Mouse (Mus musculus) liver, embryonic 15.5 days (tissue): ENCODE measurements around the gene Lrfn5. TPM values are rescaled to one million over a fixed set of nuclear protein-coding genes. Genes with fewer than 3 reads are reported as not detected.

Experiments
- ATAC-seq: fragments of 200-750 bp; cut with Nextera tagmentation; 2 replicates; pipeline ENCODE4 v1.8.0; 2017; ENCODE audit warnings: moderate number of reproducible peaks, mild to moderate bottlenecking, moderate library complexity; ENCODE audit not compliant: insufficient read depth
- H3K27ac ChIP-seq: fragments of 300-500 bp; sonication (generic); replicated peaks from 2 replicates; pipeline ENCODE4 v1.5.1; 2015; ENCODE audit warnings: mild to moderate bottlenecking, inconsistent platforms
- H3K27me3 ChIP-seq: fragments of 300-500 bp; sonication (generic); 2 replicates; pipeline ENCODE4 v1.6.1; 2015; ENCODE audit warnings: mild to moderate bottlenecking, inconsistent platforms
- H3K36me3 ChIP-seq: fragments of 300-500 bp; sonication (generic); replicated peaks from 2 replicates; pipeline ENCODE4 v1.6.1; 2015; ENCODE audit warnings: moderate library complexity, mild to moderate bottlenecking, inconsistent platforms
- H3K4me1 ChIP-seq: fragments of 300-500 bp; sonication (generic); replicated peaks from 2 replicates; pipeline ENCODE4 v1.6.1; 2015; ENCODE audit warnings: inconsistent platforms
- H3K4me2 ChIP-seq: fragments of 300-500 bp; sonication (generic); 2 replicates; pipeline ENCODE4 v1.6.1; 2015; ENCODE audit warnings: moderate library complexity, mild to moderate bottlenecking, inconsistent platforms
- H3K4me3 ChIP-seq: fragments of 300-500 bp; sonication (generic); replicated peaks from 2 replicates; pipeline ENCODE4 v1.5.1; 2015; ENCODE audit warnings: mild to moderate bottlenecking, inconsistent platforms
- H3K9ac ChIP-seq: fragments of 300-500 bp; sonication (generic); 2 replicates; pipeline ENCODE4 v1.6.1; 2015; ENCODE audit warnings: moderate library complexity, mild to moderate bottlenecking, inconsistent platforms
- H3K9me3 ChIP-seq: fragments of 300-500 bp; sonication (generic); replicated peaks from 2 replicates; pipeline ENCODE4 v1.6.1; 2016; ENCODE audit warnings: inconsistent platforms
- WGBS: fragments of 180-500 bp; shearing (Covaris S2); methylation state at CpG from one replicate; pipeline ENCODE4 v1.1.7; 2015; ENCODE audit warnings: mixed read lengths; ENCODE audit not compliant: insufficient replicate concordance; 5-methylcytosine and 5-hydroxymethylcytosine counted together
- polyA plus RNA-seq: library from polyadenylated mRNA; unstranded; fragments of >200 nt; fragmentation: Nextera tagmentation; extraction: Ambion mirVana; gene quantifications from 2 replicates; pipeline ENCODE4 v1.2.1, GENCODE M21; 2015

Gene Lrfn5
- polyA plus RNA-seq, 1 experiment from 2014 or later = 0.05 TPM

DNA sequence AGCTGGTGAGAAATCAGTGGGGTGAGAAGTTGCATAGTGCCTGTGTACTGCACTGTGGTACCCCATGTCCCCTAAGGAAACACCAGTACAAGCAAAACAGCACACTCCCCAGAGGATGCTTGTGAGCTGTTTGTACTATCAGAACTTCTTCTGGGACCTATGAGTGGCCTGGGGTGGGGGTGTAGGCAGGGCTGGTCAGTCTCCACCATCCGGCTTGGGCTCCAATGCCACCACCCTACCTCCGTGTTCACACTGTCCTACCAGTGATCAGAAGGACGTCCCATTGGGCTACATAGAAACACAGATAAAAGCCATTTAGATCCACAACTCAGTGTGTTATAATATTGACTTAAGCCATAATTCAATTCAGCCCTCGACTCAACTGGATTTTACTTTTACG, 131.4 kb downstream of the Lrfn5 start:
- Histone ChIP-seq H3K4me1 (no peaks in the 10 kb centered on the region), H3K4me3 (no peak overlapping the region), H3K27ac (no peak overlapping the region), H3K9me3 (no peaks in the 10 kb centered on the region), H3K27me3 (no peaks in the 10 kb centered on the region), H3K4me2 (no peak overlapping the region), H3K36me3 (no peaks in the 10 kb centered on the region), H3K9ac (no peak overlapping the region)
- 66% methylated on average over 5 of the region's 5 CpGs for WGBS
- ATAC-seq = no peak

DNA sequence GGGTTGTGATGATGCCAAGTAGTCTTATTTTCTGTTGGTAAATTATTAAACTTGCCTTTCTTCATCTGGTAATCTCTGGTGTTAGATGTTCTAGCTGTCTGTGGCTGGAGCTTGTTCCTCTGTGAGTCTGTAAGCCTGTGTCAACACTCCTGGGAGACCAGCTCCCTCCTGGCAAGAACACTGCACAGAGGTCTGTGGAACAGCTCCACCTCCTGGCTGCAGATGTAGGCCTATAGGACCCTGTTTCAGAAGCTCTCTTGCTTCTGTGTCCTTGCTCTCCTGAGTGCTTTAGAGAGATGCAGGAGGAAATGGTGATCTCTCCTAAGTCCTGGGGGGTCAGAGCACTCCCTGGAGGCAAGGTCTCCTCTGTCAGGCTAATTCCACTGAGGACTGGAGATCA, 200.2 kb downstream of the Lrfn5 start:
- Histone ChIP-seq H3K4me3 (no peak overlapping the region), H3K9ac (no peak overlapping the region), H3K36me3 (no peaks in the 10 kb centered on the region), H3K4me1 (no peaks in the 10 kb centered on the region), H3K9me3 (no peaks in the 10 kb centered on the region), H3K4me2 (no peak overlapping the region), H3K27ac (no peak overlapping the region), H3K27me3 (no peaks in the 10 kb centered on the region)
- ATAC-seq = no peak

DNA sequence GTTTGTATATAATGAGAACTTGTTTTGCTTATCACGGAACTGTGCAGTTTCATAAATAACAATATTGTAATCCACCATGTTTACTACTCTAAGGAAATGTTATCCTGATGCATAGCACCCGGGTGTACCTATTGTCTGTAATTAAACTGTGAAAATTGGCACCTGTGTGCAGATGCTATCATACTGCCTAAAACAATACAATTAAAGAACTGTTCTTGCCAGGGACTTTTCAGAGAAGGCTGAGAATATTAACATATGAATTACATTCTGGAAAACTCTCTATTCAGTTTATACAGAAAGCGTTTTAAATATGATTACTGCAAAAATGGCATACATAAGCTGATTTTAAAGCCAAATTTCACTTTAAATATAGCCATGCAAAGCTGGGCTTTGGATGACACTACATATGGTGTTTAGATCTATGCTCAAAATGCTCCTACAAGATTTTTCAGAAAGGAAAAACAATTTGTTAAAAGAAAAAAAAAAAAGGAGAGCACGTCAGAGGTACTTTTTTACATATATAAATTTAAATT, 284.2 kb downstream of the Lrfn5 start:
- ATAC-seq = no peak
- Histone ChIP-seq H3K27ac (no peak overlapping the region), H3K4me1 (no peaks in the 10 kb centered on the region), H3K36me3 (no peaks in the 10 kb centered on the region), H3K27me3 (no peaks in the 10 kb centered on the region), H3K4me2 (no peak overlapping the region), H3K9me3 (no peaks in the 10 kb centered on the region), H3K9ac (no peak overlapping the region), H3K4me3 (no peak overlapping the region)
- 57% methylated on average over 4 of the region's 4 CpGs for WGBS

DNA sequence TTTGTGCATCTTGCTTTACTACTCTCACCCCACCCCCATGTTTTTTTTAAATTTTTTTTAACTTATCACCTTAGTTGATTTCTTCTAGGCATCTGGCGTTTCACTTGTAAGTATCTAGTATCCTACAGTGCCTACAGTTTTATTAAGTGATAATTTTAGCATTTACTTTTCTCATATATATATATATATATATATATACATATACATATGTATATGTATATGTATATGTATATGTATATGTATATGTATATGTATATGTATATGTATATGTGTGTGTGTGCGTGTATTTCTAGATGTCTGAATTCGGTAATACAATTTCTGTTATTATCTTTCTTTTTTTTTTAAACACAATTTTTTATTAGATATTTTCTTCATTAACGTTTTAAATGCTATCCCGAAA, 300.7 kb downstream of the Lrfn5 start:
- H3K9ac ChIP-seq = no peak overlapping the region
- no peaks in the 10 kb centered on the region for H3K9me3 ChIP-seq
- H3K4me3 ChIP-seq = no peak overlapping the region
- WGBS = 65% methylated on average over 5 of the region's 5 CpGs
- no peak overlapping the region for H3K4me2 ChIP-seq
- H3K36me3 ChIP-seq = no peaks in the 10 kb centered on the region
- ATAC-seq = no peak
- H3K27ac ChIP-seq = no peak overlapping the region
- H3K4me1 ChIP-seq = no peaks in the 10 kb centered on the region
- no peaks in the 10 kb centered on the region for H3K27me3 ChIP-seq

DNA sequence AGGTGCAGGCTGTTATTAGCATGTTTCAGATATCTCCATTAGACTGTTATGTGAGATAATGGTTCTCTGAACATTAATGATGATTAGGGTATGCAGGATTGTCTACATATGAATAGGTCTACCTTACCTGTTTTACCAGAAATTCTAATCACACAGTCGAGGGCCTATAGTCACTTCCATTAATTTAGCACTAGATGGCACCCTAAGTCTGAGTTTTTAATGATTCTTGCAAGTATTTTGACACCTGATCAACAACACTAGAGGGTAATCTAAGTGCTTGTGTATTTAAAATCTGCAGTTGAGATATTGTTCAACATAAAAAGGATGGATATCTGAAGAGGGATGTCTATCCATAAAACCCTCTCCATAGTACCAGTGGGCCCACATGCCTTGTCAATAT, 303.4 kb downstream of the Lrfn5 start:
- H3K4me1 ChIP-seq = no peaks in the 10 kb centered on the region
- no peak for ATAC-seq
- no peaks in the 10 kb centered on the region for H3K27me3 ChIP-seq
- 10% methylated on average over 1 of the region's 1 CpGs for whole genome bisulfite sequencing
- H3K4me2 ChIP-seq = no peak overlapping the region
- no peaks in the 10 kb centered on the region for H3K9me3 ChIP-seq
- no peak overlapping the region for H3K9ac ChIP-seq
- H3K36me3 ChIP-seq = no peaks in the 10 kb centered on the region
- H3K4me3 ChIP-seq = no peak overlapping the region
- H3K27ac ChIP-seq = no peak overlapping the region

DNA sequence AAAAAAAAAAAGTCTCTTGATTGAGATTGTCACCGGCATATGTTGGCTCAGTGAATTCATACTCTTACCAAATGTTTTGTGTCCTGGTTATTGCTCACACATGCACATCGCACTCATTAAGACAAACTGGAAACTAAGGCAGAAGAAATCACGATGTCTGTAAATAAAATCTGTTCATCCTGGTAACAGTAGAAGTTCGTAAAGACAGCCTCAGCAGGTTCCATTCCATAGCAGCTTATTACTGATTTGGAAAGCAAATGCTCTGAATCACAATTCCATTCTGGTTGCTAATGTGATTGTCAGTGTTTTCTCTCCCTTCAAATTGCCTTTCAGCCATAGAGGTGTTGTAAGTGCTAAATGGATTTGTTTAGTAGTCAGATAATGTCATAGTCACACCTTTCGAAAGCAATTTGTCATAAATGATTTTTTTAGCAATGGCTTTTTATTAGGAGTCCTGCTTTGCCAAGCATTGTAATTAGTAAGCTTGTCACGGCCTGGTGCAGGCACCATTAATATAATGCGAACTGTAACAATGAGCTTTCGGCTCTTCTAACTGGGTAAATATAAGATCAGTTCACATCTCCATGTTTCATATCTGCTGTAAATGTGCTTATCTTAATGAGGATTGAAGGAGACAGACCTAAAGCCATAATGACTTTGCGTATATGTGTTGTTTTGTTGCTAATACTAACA, 319.8 kb downstream of the Lrfn5 start:
- no peak for ATAC-seq
- no peaks in the 10 kb centered on the region for H3K27me3 ChIP-seq
- H3K27ac ChIP-seq = no peak overlapping the region
- no peak overlapping the region for H3K9ac ChIP-seq
- no peaks in the 10 kb centered on the region for H3K36me3 ChIP-seq
- 73% methylated on average over 9 of the region's 9 CpGs for WGBS
- no peaks in the 10 kb centered on the region for H3K4me1 ChIP-seq
- no peak overlapping the region for H3K4me2 ChIP-seq
- no peak overlapping the region for H3K4me3 ChIP-seq
- no peaks in the 10 kb centered on the region for H3K9me3 ChIP-seq

DNA sequence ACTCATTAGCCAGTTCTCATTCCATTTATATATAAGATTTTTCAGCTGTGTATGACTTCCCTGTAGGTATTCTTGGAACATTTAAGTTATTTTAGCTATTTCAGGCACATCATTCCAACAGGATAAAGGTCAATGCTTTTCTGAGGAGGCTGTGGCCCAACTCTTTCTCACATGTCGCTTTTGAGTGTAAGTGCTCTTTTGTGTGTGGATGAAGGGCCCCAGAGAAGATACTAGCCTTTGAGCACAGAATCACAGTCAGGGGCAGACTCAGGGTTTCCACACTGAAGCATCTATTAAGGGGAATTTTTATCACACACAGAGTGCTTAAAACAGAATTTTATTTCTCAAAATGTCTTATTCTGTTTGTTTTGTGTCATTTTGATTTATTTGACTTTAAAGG, 331.2 kb downstream of the Lrfn5 start:
- Histone ChIP-seq H3K27ac (no peak overlapping the region), H3K4me3 (no peak overlapping the region), H3K9me3 (no peaks in the 10 kb centered on the region), H3K4me1 (no peaks in the 10 kb centered on the region), H3K9ac (no peak overlapping the region), H3K36me3 (no peaks in the 10 kb centered on the region), H3K4me2 (no peak overlapping the region), H3K27me3 (no peaks in the 10 kb centered on the region)
- no peak for ATAC-seq
- WGBS = 60% methylated on average over 1 of the region's 1 CpGs
